Mouse (Mus musculus) forebrain, embryonic 11.5 days (tissue): ENCODE measurements around the gene Upk3bl. TPM values are rescaled to one million over a fixed set of nuclear protein-coding genes. Genes with fewer than 3 reads are reported as not detected.

Experiments
- ATAC-seq: fragments of 200-750 bp; cut with Nextera tagmentation; replicated peaks from 2 replicates; pipeline ENCODE4 v1.8.0; 2017; ENCODE audit warnings: moderate TSS enrichment; ENCODE audit not compliant: low FRiP score
- DNase-seq: peaks from one replicate; pipeline ENCODE4 v3.0.0-alpha.2; 2017; ENCODE audit warnings: low spot score
- H3K27ac ChIP-seq: fragments of 300-500 bp; sonication (generic); 2 replicates; pipeline ENCODE4 v1.5.1; 2014; ENCODE audit warnings: low read depth, low read length
- H3K27me3 ChIP-seq: fragments of 300-500 bp; sonication (generic); 2 replicates; pipeline ENCODE4 v1.6.1; 2014; ENCODE audit warnings: mild to moderate bottlenecking, low read length, mixed read lengths; ENCODE audit not compliant: control insufficient read depth, insufficient read depth
- H3K36me3 ChIP-seq: fragments of 300-500 bp; sonication (generic); 2 replicates; pipeline ENCODE4 v1.6.1; 2014; ENCODE audit warnings: mild to moderate bottlenecking, low read length, moderate library complexity, mixed read lengths; ENCODE audit not compliant: control insufficient read depth, insufficient read depth
- H3K4me1 ChIP-seq: fragments of 300-500 bp; sonication (generic); replicated peaks from 2 replicates; pipeline ENCODE4 v1.6.1; 2014; ENCODE audit warnings: low read length, mixed read lengths; ENCODE audit not compliant: control insufficient read depth, insufficient read depth
- H3K4me2 ChIP-seq: fragments of 300-500 bp; sonication (generic); 2 replicates; pipeline ENCODE4 v1.6.1; 2014; ENCODE audit warnings: low read depth, mild to moderate bottlenecking, low read length, moderate library complexity, mixed read lengths; ENCODE audit not compliant: severe bottlenecking
- H3K4me3 ChIP-seq: fragments of 300-500 bp; sonication (generic); 2 replicates; pipeline ENCODE4 v1.5.1; 2014; ENCODE audit warnings: low read depth, low read length
- H3K9ac ChIP-seq: fragments of 300-500 bp; sonication (generic); 2 replicates; pipeline ENCODE4 v1.6.1; 2014; ENCODE audit warnings: low read length
- H3K9me3 ChIP-seq: fragments of 300-500 bp; sonication (generic); 2 replicates; pipeline ENCODE4 v1.6.1; 2016; ENCODE audit warnings: low read length, mixed read lengths; ENCODE audit not compliant: control insufficient read depth
- WGBS: fragments of 180-500 bp; shearing (Covaris S2); extraction: QIAGEN DNeasy Blood & Tissue Kit; methylation state at CpG from one replicate; pipeline ENCODE4 v1.1.7; 2014; 5-methylcytosine and 5-hydroxymethylcytosine counted together
- polyA plus RNA-seq: library from polyadenylated mRNA; unstranded; fragments of >200 nt; fragmentation: Nextera tagmentation; extraction: Ambion mirVana; gene quantifications from 2 replicates; pipeline ENCODE4 v1.2.1, GENCODE M21; 2014

The Upk3bl gene
- polyA plus RNA-seq, 1 experiment from 2014 or later, result 0.80 TPM

- no peak overlapping the region for H3K4me3 ChIP-seq
- WGBS, result 78% methylated on average over 11 of the region's 11 CpGs
- no peak for DNase-seq
- H3K4me2 ChIP-seq, result no peak overlapping the region
- H3K4me1 ChIP-seq, result no peaks in the 10 kb centered on the region
- ATAC-seq, result no peak
- no peaks in the 10 kb centered on the region for H3K9me3 ChIP-seq
- H3K9ac ChIP-seq, result no peak overlapping the region
- H3K36me3 ChIP-seq, result no peaks in the 10 kb centered on the region
- no peaks in the 10 kb centered on the region for H3K27me3 ChIP-seq
- H3K27ac ChIP-seq, result no peak overlapping the region
Observed at GRCm38 (mm10) chr5:136073526-136073925, 19.2 kb downstream of the Upk3bl start.

- no peak for DNase-seq
- no peak overlapping the region for H3K27ac ChIP-seq
- H3K4me1 ChIP-seq, result no peaks in the 10 kb centered on the region
- no peak for ATAC-seq
- H3K9ac ChIP-seq, result no peak overlapping the region
- H3K4me2 ChIP-seq, result no peak overlapping the region
- WGBS, result 91% methylated on average over 5 of the region's 5 CpGs
- no peaks in the 10 kb centered on the region for H3K27me3 ChIP-seq
- H3K36me3 ChIP-seq, result no peaks in the 10 kb centered on the region
- no peaks in the 10 kb centered on the region for H3K9me3 ChIP-seq
- H3K4me3 ChIP-seq, result no peak overlapping the region
Observed at GRCm38 (mm10) chr5:136075076-136075475, 20.8 kb downstream of the Upk3bl start.

- no peaks in the 10 kb centered on the region for H3K4me1 ChIP-seq
- WGBS, result 58% methylated on average over 7 of the region's 7 CpGs
- DNase-seq (no peak), ATAC-seq (no peak)
- H3K9ac ChIP-seq, result no peak overlapping the region
- H3K27ac ChIP-seq, result no peak overlapping the region
- H3K4me2 ChIP-seq, result no peak overlapping the region
- H3K4me3 ChIP-seq, result no peak overlapping the region
- H3K27me3 ChIP-seq, result no peaks in the 10 kb centered on the region
- H3K36me3 ChIP-seq, result no peaks in the 10 kb centered on the region
- H3K9me3 ChIP-seq, result no peaks in the 10 kb centered on the region
Observed at GRCm38 (mm10) chr5:136076284-136076683, 22.0 kb downstream of the Upk3bl start.

GRCm38 (mm10) chr5:136077001-136077550 is 22.8 kb downstream of the Upk3bl start:
- Histone ChIP-seq H3K4me2 (no peak overlapping the region), H3K36me3 (no peaks in the 10 kb centered on the region), H3K27me3 (no peaks in the 10 kb centered on the region), H3K4me1 (no peaks in the 10 kb centered on the region), H3K9me3 (no peaks in the 10 kb centered on the region), H3K9ac (no peak overlapping the region), H3K4me3 (no peak overlapping the region), H3K27ac (no peak overlapping the region)
- ATAC-seq (no peak), DNase-seq (no peak)
- WGBS, result 87% methylated on average over 9 of the region's 9 CpGs

GRCm38 (mm10) chr5:136078136-136078535 is 23.8 kb downstream of the Upk3bl start:
- no peaks in the 10 kb centered on the region for H3K9me3 ChIP-seq
- H3K27me3 ChIP-seq, result no peaks in the 10 kb centered on the region
- whole genome bisulfite sequencing, result 89% methylated on average over 5 of the region's 5 CpGs
- no peak for ATAC-seq
- no peak overlapping the region for H3K4me3 ChIP-seq
- H3K4me1 ChIP-seq, result no peaks in the 10 kb centered on the region
- no peak for DNase-seq
- H3K36me3 ChIP-seq, result no peaks in the 10 kb centered on the region
- no peak overlapping the region for H3K9ac ChIP-seq
- no peak overlapping the region for H3K27ac ChIP-seq
- no peak overlapping the region for H3K4me2 ChIP-seq

GRCm38 (mm10) chr5:136082345-136082744 is 28.1 kb downstream of the Upk3bl start:
- Histone ChIP-seq H3K4me1 (peaks cover 15% of the 10 kb centered on the region; the same call in 1 of the 2 replicates), H3K9me3 (no peaks in the 10 kb centered on the region), H3K4me3 (no peak overlapping the region), H3K4me2 (no peak overlapping the region), H3K27me3 (peaks cover 7% of the 10 kb centered on the region; the same call in 1 of the 2 replicates), H3K36me3 (no peaks in the 10 kb centered on the region), H3K27ac (no peak overlapping the region), H3K9ac (no peak overlapping the region)
- WGBS, result 85% methylated on average over 4 of the region's 4 CpGs
- ATAC-seq, result no peak
- no peak for DNase-seq

- peak within 1 kb of the TSS; percentile 89 for H3K4me2 ChIP-seq
- no peaks in the 10 kb centered on the region for H3K36me3 ChIP-seq
- H3K27me3 ChIP-seq, result peaks cover 7% of the 10 kb centered on the region; the same call in 1 of the 2 replicates
- DNase-seq (peak; percentile 94), ATAC-seq (peak; percentile 95)
- under 1% methylated on average over 28 of the region's 28 CpGs for WGBS
- H3K27ac ChIP-seq, result no peak within 1 kb of the TSS
- H3K4me1 ChIP-seq, result peaks cover 15% of the 10 kb centered on the region; the same call in 1 of the 2 replicates
- peak within 1 kb of the TSS; percentile 48 for H3K4me3 ChIP-seq
- H3K9me3 ChIP-seq, result no peaks in the 10 kb centered on the region
- H3K9ac ChIP-seq, result peak within 1 kb of the TSS; percentile 61
Observed at GRCm38 (mm10) chr5:136083669-136084107, 29.4 kb downstream of the Upk3bl start, which contains the start of gene Rasa4. TSS of gene Rasa4 (plus strand) at chr5:136083916.

- peak overlapping the region; percentile 89 for H3K4me2 ChIP-seq
- peak; percentile 55 for DNase-seq
- WGBS, result under 1% methylated on average over 23 of the region's 23 CpGs
- H3K4me3 ChIP-seq, result peak overlapping the region; percentile 48
- H3K9me3 ChIP-seq, result no peaks in the 10 kb centered on the region
- H3K27me3 ChIP-seq, result peaks cover 7% of the 10 kb centered on the region; the same call in 1 of the 2 replicates
- H3K36me3 ChIP-seq, result no peaks in the 10 kb centered on the region
- H3K4me1 ChIP-seq, result peaks cover 15% of the 10 kb centered on the region; the same call in 1 of the 2 replicates
- H3K9ac ChIP-seq, result peak overlapping the region; percentile 61
- ATAC-seq, result peak; percentile 44
- no peak overlapping the region for H3K27ac ChIP-seq
Observed at GRCm38 (mm10) chr5:136084144-136084881, 30.0 kb downstream of the Upk3bl start.
